Mouse (Mus musculus) ES-Bruce4 (cell line): ENCODE data around the gene Use1.

ENCODE experiments used
- CTCF ChIP-seq: IDR thresholded peaks from one replicate; pipeline ENCODE4 v1.8.1; 2011; ENCODE audit warnings: low read depth, low read length
- POLR2A ChIP-seq: IDR thresholded peaks from one replicate; pipeline ENCODE4 v1.8.1; 2011; ENCODE audit warnings: low read length; ENCODE audit not compliant: insufficient read depth

DNA sequence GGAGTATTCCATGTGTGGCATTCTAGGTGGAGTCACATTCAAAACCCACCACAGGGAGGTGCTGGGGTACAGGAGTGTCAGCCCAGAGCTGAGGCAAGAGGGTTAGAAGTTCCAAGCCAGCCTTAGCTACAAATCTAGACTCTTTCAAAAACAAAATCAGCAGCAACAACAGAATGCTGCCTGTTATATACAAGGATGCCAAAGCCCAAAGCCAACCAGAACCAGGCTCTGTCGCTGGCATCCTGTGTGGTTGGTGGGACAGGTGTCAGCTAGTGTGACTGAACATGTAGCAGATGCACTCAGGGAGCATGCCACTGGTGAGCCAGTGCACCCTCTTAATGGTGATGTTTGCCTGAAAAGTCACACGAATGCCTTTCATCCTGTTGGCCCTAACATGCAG is 34.2 kb downstream of the Use1 start:
- no peak for TF ChIP-seq POLR2A
- TF ChIP-seq CTCF = no peak
